Mouse (Mus musculus): Measurements from ENCODE around the gene Tlr13. TPM values are rescaled to one million over a fixed set of nuclear protein-coding genes. Genes with fewer than 3 reads are reported as not detected.

Tlr13 gene
- total and polyA plus RNA-seq, 3 experiments: not detected

GRCm38 (mm10) chrX:106171106-106171852 is 28.3 kb downstream of the Tlr13 start:
- peak; percentile 89 for DNase-seq (ENCODE audit: low read depth, low spot score)
- peak overlapping the region; percentile 63 to 87 for H3K4me3 ChIP-seq (ENCODE audit: control insufficient read depth in 1 of 2, insufficient read depth in 1 of 2, low read depth in 2 of 2, low read length in 2 of 2)
- H3K4me1 ChIP-seq (ENCODE audit: control insufficient read depth in 1 of 2, insufficient read depth in 2 of 2, low read length in 2 of 2): no peaks in the 10 kb centered on the region; a peak in 1 of 4 replicates
- H3K9me3 ChIP-seq (replicated peaks; ENCODE audit: insufficient read depth, low read length): no peaks in the 10 kb centered on the region
- TF ChIP-seq CHD1 (IDR thresholded peaks at IDR 0.05; ENCODE audit: low read depth, low read length) (no peak), MAFK (IDR thresholded peaks at IDR 0.05; ENCODE audit: borderline replicate concordance, low read depth, low read length) (no peak), ZKSCAN1 (IDR thresholded peaks at IDR 0.05; ENCODE audit: low read depth, low read length) (no peak), RCOR1 (IDR thresholded peaks at IDR 0.05; ENCODE audit: low read depth, low read length) (no peak), RAD21 (IDR thresholded peaks at IDR 0.05; ENCODE audit: low read depth, low read length) (peak; percentile 97), MYC (IDR thresholded peaks at IDR 0.05; ENCODE audit: low read depth, low read length) (no peak), POLR2A (IDR thresholded peaks at IDR 0.05; ENCODE audit: control insufficient read depth in 1 of 2, insufficient read depth in 1 of 2, low read depth in 1 of 2, low read length in 2 of 2, poor library complexity in 1 of 2) (no peak), MAX (IDR thresholded peaks at IDR 0.05; ENCODE audit: low read length) (peak; percentile 40; the same call in 1 of the 2 replicates), CTCF (IDR thresholded peaks at IDR 0.05 in 2 of 3, conservative IDR thresholded peaks at IDR 0.05 in 1 of 3; ENCODE audit: control insufficient read depth in 1 of 3, insufficient read depth in 1 of 3, low read depth in 2 of 3, low read length in 3 of 3, poor library complexity in 1 of 3, severe bottlenecking in 1 of 3) (peak; percentile 58 to 91 (median 67)), SMC3 (IDR thresholded peaks at IDR 0.05; ENCODE audit: low read depth, low read length) (peak; percentile 85), SIN3A (IDR thresholded peaks at IDR 0.05; ENCODE audit: low read length) (0 out of 2 replicates have a peak, but pooled peaks have one; percentile 21), POLR2AphosphoS2 (IDR thresholded peaks at IDR 0.05; ENCODE audit: low read length) (no peak), BHLHE40 (IDR thresholded peaks at IDR 0.05; ENCODE audit: borderline replicate concordance, low read depth, low read length) (no peak), MAZ (IDR thresholded peaks at IDR 0.05; ENCODE audit: low read depth, low read length) (no peak), GATA1 (IDR thresholded peaks at IDR 0.05; ENCODE audit: low read depth, low read length) (peak; percentile 49; the same call in 1 of the 2 replicates), USF1 (IDR thresholded peaks at IDR 0.05; ENCODE audit: low read depth, low read length) (no peak), GABPA (IDR thresholded peaks at IDR 0.05; ENCODE audit: low read depth, low read length) (no peak), TBP (IDR thresholded peaks at IDR 0.05; ENCODE audit: low read depth, low read length) (no peak), NRF1 (IDR thresholded peaks at IDR 0.05; ENCODE audit: insufficient read depth, low read depth, low read length, poor library complexity, severe bottlenecking) (no peak), HCFC1 (IDR thresholded peaks at IDR 0.05; ENCODE audit: low read depth, low read length) (0 out of 2 replicates have a peak, but pooled peaks have one; percentile 17), ZC3H11A (IDR thresholded peaks at IDR 0.05; ENCODE audit: low read depth, low read length) (peak; percentile 85), MYB (IDR thresholded peaks at IDR 0.05; ENCODE audit: low read depth, low read length) (no peak), ZMIZ1 (IDR thresholded peaks at IDR 0.05; ENCODE audit: low read depth, low read length) (no peak), CHD2 (IDR thresholded peaks at IDR 0.05; ENCODE audit: low read length) (no peak), ZNF384 (IDR thresholded peaks at IDR 0.05; ENCODE audit: low read depth, low read length) (peak; percentile 49), KAT2A (conservative IDR thresholded peaks at IDR 0.05; ENCODE audit: low read depth, low read length) (no peak)
- peak overlapping the region; percentile 68 for H3K27ac ChIP-seq (ENCODE audit: control insufficient read depth, low read depth, low read length)
- H3K9ac ChIP-seq (ENCODE audit: control insufficient read depth, low read depth, low read length, poor library complexity, severe bottlenecking): peak overlapping the region; percentile 75
- no peaks in the 10 kb centered on the region for H3K36me3 ChIP-seq (ENCODE audit: control insufficient read depth in 1 of 2, insufficient read depth in 2 of 2, low read length in 2 of 2)
- no peaks in the 10 kb centered on the region for H3K79me2 ChIP-seq (ENCODE audit: control insufficient read depth, insufficient read depth, low read length, poor library complexity)
- no peaks in the 10 kb centered on the region for H3K27me3 ChIP-seq (ENCODE audit: control insufficient read depth in 1 of 2, insufficient read depth in 2 of 2, low read length in 2 of 2)
